Mouse (Mus musculus): ENCODE results near the gene Adcy1. TPM values are rescaled to one million over a fixed set of nuclear protein-coding genes. Genes with fewer than 3 reads are reported as not detected.

Gene Adcy1
- polyA plus RNA-seq, 1 experiment from 2014 or later, result 10.9 TPM

- no peaks in the 10 kb centered on the region for H3K36me3 ChIP-seq (ENCODE audit: control insufficient read depth, insufficient read depth, low read length)
- H3K9me3 ChIP-seq (replicated peaks; ENCODE audit: control insufficient read depth, low read length, poor library complexity, severe bottlenecking), result no peaks in the 10 kb centered on the region
- H3K4me2 ChIP-seq (ENCODE audit: low read length), result no peak overlapping the region
- no peak overlapping the region for H3K27ac ChIP-seq (ENCODE audit: low read length)
- H3K9ac ChIP-seq (ENCODE audit: low read depth, low read length), result no peak overlapping the region
- WGBS, result 96% methylated on average over 1 of the region's 1 CpGs
- no peaks in the 10 kb centered on the region for H3K27me3 ChIP-seq (ENCODE audit: control insufficient read depth, insufficient read depth, low read depth, low read length)
- no peak for ATAC-seq
- H3K4me1 ChIP-seq (ENCODE audit: control insufficient read depth, insufficient read depth, low read length), result no peaks in the 10 kb centered on the region; the same call in 1 of the 2 replicates
- H3K4me3 ChIP-seq (ENCODE audit: low read depth, low read length), result no peak overlapping the region
Observed at GRCm38 (mm10) chr11:7081893-7082292, 18.6 kb downstream of the Adcy1 start.

DNA sequence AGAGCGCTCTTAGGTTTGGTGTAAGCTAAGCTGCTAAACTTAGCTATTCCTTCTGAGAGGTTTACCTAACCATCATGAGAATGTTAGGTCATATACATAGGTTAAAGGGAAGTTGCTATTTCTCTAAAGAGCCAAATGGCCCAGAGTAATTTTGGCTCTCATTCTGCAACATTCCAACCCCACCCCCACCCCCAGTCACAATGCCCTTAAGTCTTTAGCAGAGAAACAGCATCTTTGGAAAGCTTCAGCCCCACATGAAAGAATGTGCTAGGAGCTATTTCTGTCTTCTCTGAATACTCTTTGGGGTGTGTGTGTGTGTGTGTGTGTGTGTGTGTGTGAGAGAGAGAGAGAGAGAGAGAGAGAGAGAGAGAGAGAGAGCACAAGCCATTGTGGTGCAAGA is 20.6 kb downstream of the Adcy1 start:
- Histone ChIP-seq H3K27ac (ENCODE audit: low read length) (no peak overlapping the region), H3K4me3 (ENCODE audit: low read depth, low read length) (no peak overlapping the region), H3K36me3 (ENCODE audit: control insufficient read depth, insufficient read depth, low read length) (no peaks in the 10 kb centered on the region), H3K4me1 (ENCODE audit: control insufficient read depth, insufficient read depth, low read length) (no peaks in the 10 kb centered on the region; the same call in 1 of the 2 replicates), H3K9ac (ENCODE audit: low read depth, low read length) (no peak overlapping the region), H3K9me3 (replicated peaks; ENCODE audit: control insufficient read depth, low read length, poor library complexity, severe bottlenecking) (no peaks in the 10 kb centered on the region), H3K27me3 (ENCODE audit: control insufficient read depth, insufficient read depth, low read depth, low read length) (no peaks in the 10 kb centered on the region), H3K4me2 (ENCODE audit: low read length) (no peak overlapping the region)
- WGBS, result 97% methylated on average over 1 of the region's 1 CpGs
- no peak for ATAC-seq

- Histone ChIP-seq H3K4me2 (ENCODE audit: low read length) (no peak overlapping the region), H3K4me1 (ENCODE audit: control insufficient read depth, insufficient read depth, low read length) (no peaks in the 10 kb centered on the region; the same call in 1 of the 2 replicates), H3K27me3 (ENCODE audit: control insufficient read depth, insufficient read depth, low read depth, low read length) (no peaks in the 10 kb centered on the region), H3K36me3 (ENCODE audit: control insufficient read depth, insufficient read depth, low read length) (no peaks in the 10 kb centered on the region), H3K27ac (ENCODE audit: low read length) (no peak overlapping the region), H3K9ac (ENCODE audit: low read depth, low read length) (no peak overlapping the region), H3K4me3 (ENCODE audit: low read depth, low read length) (no peak overlapping the region), H3K9me3 (replicated peaks; ENCODE audit: control insufficient read depth, low read length, poor library complexity, severe bottlenecking) (no peaks in the 10 kb centered on the region)
- WGBS, result 87% methylated on average over 5 of the region's 5 CpGs
- ATAC-seq, result no peak
Observed at GRCm38 (mm10) chr11:7085184-7085583, 21.9 kb downstream of the Adcy1 start.

GRCm38 (mm10) chr11:7091120-7091519 is 27.8 kb downstream of the Adcy1 start:
- Histone ChIP-seq H3K36me3 (ENCODE audit: control insufficient read depth, insufficient read depth, low read length) (peaks cover 3% of the 10 kb centered on the region; the same call in 1 of the 2 replicates), H3K4me2 (ENCODE audit: low read length) (no peak overlapping the region), H3K4me3 (ENCODE audit: low read depth, low read length) (no peak overlapping the region), H3K9me3 (replicated peaks; ENCODE audit: control insufficient read depth, low read length, poor library complexity, severe bottlenecking) (peaks cover 3% of the 10 kb centered on the region; the same call in 1 of the 2 replicates), H3K4me1 (ENCODE audit: control insufficient read depth, insufficient read depth, low read length) (no peaks in the 10 kb centered on the region), H3K27ac (ENCODE audit: low read length) (no peak overlapping the region), H3K9ac (ENCODE audit: low read depth, low read length) (no peak overlapping the region), H3K27me3 (ENCODE audit: control insufficient read depth, insufficient read depth, low read depth, low read length) (no peaks in the 10 kb centered on the region)
- 96% methylated on average over 5 of the region's 5 CpGs for WGBS
- ATAC-seq, result no peak

DNA sequence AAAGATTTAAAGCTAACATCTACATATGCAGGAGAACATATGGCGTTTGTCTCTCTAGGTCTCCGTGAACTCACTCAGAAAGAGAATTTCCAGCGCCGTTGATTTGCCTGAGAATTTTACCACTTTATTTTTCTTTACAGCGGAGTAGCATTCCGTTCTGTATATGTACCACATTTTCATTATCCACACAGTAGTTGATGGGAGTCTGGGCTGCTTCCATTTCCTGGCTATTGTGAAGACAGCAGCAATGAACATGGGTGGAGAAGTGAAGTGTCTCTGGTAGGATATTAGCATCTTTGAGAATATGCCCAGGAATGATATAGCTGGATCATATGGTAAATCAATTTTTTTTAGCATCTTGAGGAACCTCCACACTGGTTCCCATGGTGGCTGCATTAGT is 31.6 kb downstream of the Adcy1 start:
- no peak for ATAC-seq
- Histone ChIP-seq H3K9me3 (replicated peaks; ENCODE audit: control insufficient read depth, low read length, poor library complexity, severe bottlenecking) (peaks cover 3% of the 10 kb centered on the region; the same call in 1 of the 2 replicates), H3K9ac (ENCODE audit: low read depth, low read length) (no peak overlapping the region), H3K4me3 (ENCODE audit: low read depth, low read length) (no peak overlapping the region), H3K4me2 (ENCODE audit: low read length) (no peak overlapping the region), H3K36me3 (ENCODE audit: control insufficient read depth, insufficient read depth, low read length) (peaks cover 3% of the 10 kb centered on the region; the same call in 1 of the 2 replicates), H3K27ac (ENCODE audit: low read length) (no peak overlapping the region), H3K4me1 (ENCODE audit: control insufficient read depth, insufficient read depth, low read length) (no peaks in the 10 kb centered on the region), H3K27me3 (ENCODE audit: control insufficient read depth, insufficient read depth, low read depth, low read length) (no peaks in the 10 kb centered on the region)
- 93% methylated on average over 6 of the region's 6 CpGs for WGBS

- Histone ChIP-seq H3K9ac (ENCODE audit: low read depth, low read length) (no peak overlapping the region), H3K4me1 (ENCODE audit: control insufficient read depth, insufficient read depth, low read length) (peaks cover 15% of the 10 kb centered on the region), H3K4me2 (ENCODE audit: low read length) (no peak overlapping the region), H3K36me3 (ENCODE audit: control insufficient read depth, insufficient read depth, low read length) (peaks cover 7% of the 10 kb centered on the region), H3K4me3 (ENCODE audit: low read depth, low read length) (no peak overlapping the region), H3K27ac (ENCODE audit: low read length) (0 out of 2 replicates have a peak overlapping the region, but pooled peaks have one; percentile 34), H3K27me3 (ENCODE audit: control insufficient read depth, insufficient read depth, low read depth, low read length) (no peaks in the 10 kb centered on the region), H3K9me3 (replicated peaks; ENCODE audit: control insufficient read depth, low read length, poor library complexity, severe bottlenecking) (no peaks in the 10 kb centered on the region; the same call in 1 of the 2 replicates)
- WGBS, result 66% methylated on average over 6 of the region's 6 CpGs
- no peak for ATAC-seq
Observed at GRCm38 (mm10) chr11:7101674-7102073, 38.4 kb downstream of the Adcy1 start.

DNA sequence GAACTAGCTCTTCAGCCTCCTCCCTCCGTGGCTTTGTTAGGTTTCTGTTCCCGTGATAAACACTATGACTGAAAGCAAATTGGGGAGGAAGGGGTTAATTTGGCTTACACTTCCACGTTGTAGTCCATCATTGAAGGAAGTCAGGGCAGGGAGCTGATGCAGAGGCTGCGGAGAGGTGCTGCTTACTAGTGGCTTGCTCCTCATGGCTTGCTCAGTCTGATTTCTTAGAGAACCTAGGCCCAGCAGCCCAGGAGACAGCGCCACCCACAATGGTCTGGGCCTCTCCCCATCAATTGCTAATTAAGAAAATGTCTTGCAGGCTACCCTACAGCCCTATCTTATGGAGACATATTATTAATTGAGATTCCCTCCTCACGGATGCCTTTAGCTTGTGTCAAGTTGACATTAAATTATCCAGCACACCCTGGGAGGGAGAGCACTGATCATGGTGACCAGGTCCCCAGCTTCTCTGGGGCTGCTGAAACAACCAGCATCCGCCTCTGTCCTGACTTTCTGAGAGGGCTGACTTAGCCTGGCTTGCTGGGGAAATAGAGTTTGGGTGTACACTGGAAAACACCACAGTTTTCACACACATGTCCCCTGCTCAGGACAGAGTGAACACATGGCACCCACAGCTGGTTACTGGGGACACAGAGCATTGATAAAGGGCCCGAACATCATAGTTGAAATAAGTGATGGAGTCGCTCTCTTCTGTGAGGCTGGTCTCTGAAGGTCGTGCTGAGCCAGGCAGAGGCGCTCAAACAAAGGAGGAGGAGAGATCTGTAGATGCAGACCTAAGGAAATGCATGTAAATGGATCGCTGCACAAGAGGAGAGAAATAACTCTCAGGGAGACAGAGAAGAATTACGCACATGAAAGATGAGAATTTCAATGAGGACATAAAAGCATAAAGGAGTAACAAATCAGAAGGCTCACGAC is 39.2 kb downstream of the Adcy1 start:
- H3K36me3 ChIP-seq (ENCODE audit: control insufficient read depth, insufficient read depth, low read length), result peaks cover 7% of the 10 kb centered on the region
- H3K9me3 ChIP-seq (replicated peaks; ENCODE audit: control insufficient read depth, low read length, poor library complexity, severe bottlenecking), result no peaks in the 10 kb centered on the region; the same call in 1 of the 2 replicates
- WGBS, result 44% methylated on average over 14 of the region's 14 CpGs
- H3K9ac ChIP-seq (ENCODE audit: low read depth, low read length), result peak overlapping the region; percentile 27; the same call in 1 of the 2 replicates
- no peak overlapping the region for H3K4me2 ChIP-seq (ENCODE audit: low read length)
- H3K4me1 ChIP-seq (ENCODE audit: control insufficient read depth, insufficient read depth, low read length), result peaks cover 15% of the 10 kb centered on the region
- no peaks in the 10 kb centered on the region for H3K27me3 ChIP-seq (ENCODE audit: control insufficient read depth, insufficient read depth, low read depth, low read length)
- H3K4me3 ChIP-seq (ENCODE audit: low read depth, low read length), result no peak overlapping the region
- ATAC-seq, result 0 out of 2 replicates have a peak, but pooled peaks have one; percentile 41
- H3K27ac ChIP-seq (ENCODE audit: low read length), result peak overlapping the region; percentile 65

GRCm38 (mm10) chr11:7105337-7105736 is 42.0 kb downstream of the Adcy1 start:
- 97% methylated on average over 8 of the region's 8 CpGs for WGBS
- Histone ChIP-seq H3K36me3 (ENCODE audit: control insufficient read depth, insufficient read depth, low read length) (peaks cover 7% of the 10 kb centered on the region), H3K27me3 (ENCODE audit: control insufficient read depth, insufficient read depth, low read depth, low read length) (no peaks in the 10 kb centered on the region), H3K4me2 (ENCODE audit: low read length) (no peak overlapping the region), H3K4me1 (ENCODE audit: control insufficient read depth, insufficient read depth, low read length) (peaks cover 15% of the 10 kb centered on the region), H3K9ac (ENCODE audit: low read depth, low read length) (no peak overlapping the region), H3K9me3 (replicated peaks; ENCODE audit: control insufficient read depth, low read length, poor library complexity, severe bottlenecking) (no peaks in the 10 kb centered on the region; the same call in 1 of the 2 replicates), H3K27ac (ENCODE audit: low read length) (no peak overlapping the region), H3K4me3 (ENCODE audit: low read depth, low read length) (no peak overlapping the region)
- no peak for ATAC-seq

GRCm38 (mm10) chr11:7109131-7109530 is 45.8 kb downstream of the Adcy1 start:
- no peak overlapping the region for H3K4me2 ChIP-seq (ENCODE audit: low read length)
- peaks cover 5% of the 10 kb centered on the region for H3K36me3 ChIP-seq (ENCODE audit: control insufficient read depth, insufficient read depth, low read length)
- H3K9ac ChIP-seq (ENCODE audit: low read depth, low read length), result no peak overlapping the region
- 86% methylated on average over 4 of the region's 4 CpGs for WGBS
- no peak overlapping the region for H3K27ac ChIP-seq (ENCODE audit: low read length)
- no peaks in the 10 kb centered on the region for H3K27me3 ChIP-seq (ENCODE audit: control insufficient read depth, insufficient read depth, low read depth, low read length)
- H3K9me3 ChIP-seq (replicated peaks; ENCODE audit: control insufficient read depth, low read length, poor library complexity, severe bottlenecking), result no peaks in the 10 kb centered on the region; the same call in 1 of the 2 replicates
- H3K4me1 ChIP-seq (ENCODE audit: control insufficient read depth, insufficient read depth, low read length), result peaks cover 6% of the 10 kb centered on the region; the same call in 1 of the 2 replicates
- no peak for ATAC-seq
- no peak overlapping the region for H3K4me3 ChIP-seq (ENCODE audit: low read depth, low read length)
